Mouse (Mus musculus) myocyte (in vitro differentiated cells): ENCODE data around the gene Kcnn4.

Experiments used
- POLR2A ChIP-seq: IDR thresholded peaks from one replicate; pipeline ENCODE4 v1.6.1; 2011; ENCODE audit warnings: low read depth, mild to moderate bottlenecking, control low read depth, moderate library complexity; ENCODE audit not compliant: insufficient read length
- REST ChIP-seq: IDR thresholded peaks from one replicate; pipeline ENCODE4 v1.6.1; 2011; ENCODE audit warnings: mild to moderate bottlenecking, control low read depth, moderate library complexity; ENCODE audit not compliant: insufficient read depth, insufficient read length
- SRF ChIP-seq: IDR thresholded peaks from one replicate; pipeline ENCODE4 v1.6.1; 2011; ENCODE audit warnings: low read depth; ENCODE audit not compliant: control insufficient read depth, insufficient read length
- TCF12 ChIP-seq: IDR thresholded peaks from one replicate; pipeline ENCODE4 v1.6.1; 2011; ENCODE audit warnings: mild to moderate bottlenecking, control low read depth; ENCODE audit not compliant: poor library complexity, insufficient read depth, severe bottlenecking

- TF ChIP-seq POLR2A (no peak), TCF12 (no peak), SRF (no peak), REST (no peak)
Observed at GRCm38 (mm10) chr7:24384827-24385226, 14.8 kb downstream of the Kcnn4 start.
